Mouse (Mus musculus) lung, adult 2 months (tissue): ENCODE data around the gene Esrra.

Experiments used
- CTCF ChIP-seq: fragments of 200-500 bp; IDR thresholded peaks from 2 replicates; pipeline ENCODE4 v1.5.1; 2011; ENCODE audit warnings: mild to moderate bottlenecking, low read length, control low read depth; ENCODE audit not compliant: insufficient read depth
- POLR2A ChIP-seq: fragments of 200-500 bp; IDR thresholded peaks from 2 replicates; pipeline ENCODE4 v1.6.1; 2011; ENCODE audit warnings: low read depth, mild to moderate bottlenecking, control low read depth, low read length, borderline replicate concordance; ENCODE audit errors: extremely low read depth

DNA sequence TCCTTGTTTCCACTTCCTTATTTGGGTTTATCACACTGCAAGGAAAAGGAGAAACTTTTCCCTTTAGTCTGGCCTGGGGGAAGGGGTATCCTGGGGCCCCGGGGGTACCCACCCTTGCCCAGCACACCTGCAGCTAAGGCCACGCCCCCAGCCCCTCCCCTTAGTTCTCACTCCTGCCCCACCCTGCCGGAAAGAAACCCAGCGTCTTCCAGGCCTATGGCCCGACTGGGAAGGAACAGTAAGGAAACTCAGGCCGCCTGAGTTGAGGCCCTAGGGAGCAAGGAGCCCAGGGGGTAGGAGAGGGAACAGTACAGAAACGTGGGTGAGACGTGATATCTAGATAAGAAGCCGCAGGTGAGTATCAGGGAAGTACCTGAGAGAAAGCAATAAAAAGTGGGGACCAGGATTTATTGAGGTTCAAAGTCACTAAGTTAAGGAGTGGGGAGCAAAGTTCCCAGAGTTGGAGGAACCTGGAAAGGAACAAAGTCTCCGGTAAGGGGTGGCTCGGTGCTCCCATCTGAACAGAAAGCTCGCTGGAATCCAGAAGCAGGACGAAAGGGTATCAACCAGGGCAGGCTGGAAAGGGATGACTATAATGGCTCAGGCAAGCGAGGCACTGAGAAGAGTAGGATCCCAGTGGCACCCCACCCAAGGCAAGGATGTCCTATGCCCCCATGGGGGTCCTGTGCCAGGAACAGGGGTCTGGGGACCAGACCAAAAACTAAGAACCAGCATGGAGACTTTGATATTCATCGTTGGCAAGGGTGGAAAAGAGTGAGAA lies 47.1 kb upstream of the Esrra start:
- TF ChIP-seq POLR2A (no peak), CTCF (no peak)
